Comparison of ENCODE assay signal across 9 mouse cellular contexts in genomic region chr2:61533131-61533530, GRCm38 (mm10). TPM values are rescaled to one million over a fixed set of nuclear protein-coding genes. Genes with fewer than 3 reads are reported as not detected.
DNase-seq lines count a peak whose midpoint lies in the region; ATAC-seq and TF ChIP-seq lines count a peak whose summit lies in the region.
"Had no signal": no experiment of that assay in that cellular context is flagged by ENCODE, and none has a peak within 500 bp of the region (broad histone marks: within the 10 kb centered on the region; RNA-seq: fewer than 3 reads in every experiment).

No protein-coding gene starts in this region.

- DNase-seq in heart, adult 11 months: peak; percentile 97
- DNase-seq in adrenal gland, postnatal 10 days: peak; percentile 74
- peak; percentile 31 for DNase-seq in kidney, postnatal 10 days
- peak; percentile 54 for DNase-seq in lung, postnatal 0 days (ENCODE audit: low spot score)
- DNase-seq: liver, embryonic 13.5 days had no signal

- H3K36me3 ChIP-seq in heart, embryonic 12.5 days: no peaks in the 10 kb centered on the region
- H3K36me3 ChIP-seq in lung, postnatal 0 days (ENCODE audit: insufficient read depth, low read length): no peaks in the 10 kb centered on the region
- no peaks in the 10 kb centered on the region for H3K36me3 ChIP-seq in intestine, postnatal 0 days (ENCODE audit: control insufficient read depth, insufficient read depth)
- H3K36me3 ChIP-seq in hindbrain, embryonic 12.5 days: no peaks in the 10 kb centered on the region
- H3K36me3 ChIP-seq: liver, embryonic 13.5 days had no signal

- TF ChIP-seq CTCF in lung, postnatal 0 days (IDR thresholded peaks at IDR 0.05): no peak
- TF ChIP-seq CTCF in intestine, postnatal 0 days (IDR thresholded peaks at IDR 0.05; ENCODE audit: low read depth): no peak

- ATAC-seq in heart, embryonic 12.5 days (ENCODE audit: insufficient number of reproducible peaks, low FRiP score): no peak
- peak; percentile 96 for ATAC-seq in frontal cortex, adult (ENCODE audit: low TSS enrichment)
- peak; percentile 33; the same call in 1 of the 2 replicates for ATAC-seq in lung, postnatal 0 days
- ATAC-seq in intestine, postnatal 0 days: no peak
- ATAC-seq in hindbrain, embryonic 12.5 days (ENCODE audit: low FRiP score): no peak

- no peak overlapping the region for H3K9ac ChIP-seq in heart, embryonic 12.5 days
- H3K9ac ChIP-seq in lung, postnatal 0 days (replicated peaks; ENCODE audit: low read depth): no peak overlapping the region
- H3K9ac ChIP-seq in intestine, postnatal 0 days (ENCODE audit: low read depth, low read length): no peak overlapping the region
- H3K9ac ChIP-seq in hindbrain, embryonic 12.5 days: no peak overlapping the region
- H3K9ac ChIP-seq: liver, embryonic 13.5 days had no signal

- H3K4me3 ChIP-seq in heart, embryonic 12.5 days: no peak overlapping the region
- H3K4me3 ChIP-seq in lung, postnatal 0 days (ENCODE audit: low read depth, low read length): no peak overlapping the region
- H3K4me3 ChIP-seq in intestine, postnatal 0 days (ENCODE audit: low read depth, low read length): no peak overlapping the region
- no peak overlapping the region for H3K4me3 ChIP-seq in hindbrain, embryonic 12.5 days
- H3K4me3 ChIP-seq: liver, embryonic 13.5 days had no signal

- 67% methylated on average over 2 of the region's 2 CpGs for WGBS in heart, embryonic 12.5 days
- 40% methylated on average over 2 of the region's 2 CpGs for WGBS in lung, postnatal 0 days
- WGBS in intestine, postnatal 0 days: 60% methylated on average over 2 of the region's 2 CpGs
- WGBS in hindbrain, embryonic 12.5 days: 83% methylated on average over 2 of the region's 2 CpGs

- H3K27ac ChIP-seq in heart, embryonic 12.5 days (ENCODE audit: poor library complexity, severe bottlenecking): no peak overlapping the region
- no peak overlapping the region for H3K27ac ChIP-seq in lung, postnatal 0 days (ENCODE audit: low read length)
- H3K27ac ChIP-seq in intestine, postnatal 0 days (ENCODE audit: low read depth, low read length): no peak overlapping the region
- H3K27ac ChIP-seq in hindbrain, embryonic 12.5 days: no peak overlapping the region
- H3K27ac ChIP-seq: liver, embryonic 13.5 days had no signal

- no peaks in the 10 kb centered on the region for H3K9me3 ChIP-seq in heart, embryonic 12.5 days (replicated peaks)
- H3K9me3 ChIP-seq in lung, postnatal 0 days (ENCODE audit: low read length): no peaks in the 10 kb centered on the region
- no peaks in the 10 kb centered on the region for H3K9me3 ChIP-seq in intestine, postnatal 0 days (ENCODE audit: control insufficient read depth)
- H3K9me3 ChIP-seq in hindbrain, embryonic 12.5 days (replicated peaks): no peaks in the 10 kb centered on the region
- H3K9me3 ChIP-seq: liver, embryonic 13.5 days had no signal

- H3K4me2 ChIP-seq in heart, embryonic 12.5 days: no peak overlapping the region
- H3K4me2 ChIP-seq in lung, postnatal 0 days (replicated peaks; ENCODE audit: low read depth, low read length): no peak overlapping the region
- H3K4me2 ChIP-seq in intestine, postnatal 0 days (replicated peaks; ENCODE audit: low read depth): no peak overlapping the region
- H3K4me2 ChIP-seq in hindbrain, embryonic 12.5 days (replicated peaks): no peak overlapping the region
- H3K4me2 ChIP-seq: liver, embryonic 13.5 days had no signal

- H3K4me1 ChIP-seq in heart, embryonic 12.5 days (replicated peaks): no peaks in the 10 kb centered on the region
- H3K4me1 ChIP-seq in lung, postnatal 0 days (ENCODE audit: insufficient read depth, low read depth, low read length): no peaks in the 10 kb centered on the region
- H3K4me1 ChIP-seq in intestine, postnatal 0 days (replicated peaks; ENCODE audit: control insufficient read depth, insufficient read depth, low read length): no peaks in the 10 kb centered on the region
- no peaks in the 10 kb centered on the region for H3K4me1 ChIP-seq in hindbrain, embryonic 12.5 days
- H3K4me1 ChIP-seq: liver, embryonic 13.5 days had no signal

- H3K27me3 ChIP-seq in heart, embryonic 12.5 days (replicated peaks): no peaks in the 10 kb centered on the region
- H3K27me3 ChIP-seq in lung, postnatal 0 days (replicated peaks; ENCODE audit: insufficient read depth, low read length): no peaks in the 10 kb centered on the region
- H3K27me3 ChIP-seq in intestine, postnatal 0 days (replicated peaks; ENCODE audit: control insufficient read depth, insufficient read depth, low read length): no peaks in the 10 kb centered on the region
- no peaks in the 10 kb centered on the region for H3K27me3 ChIP-seq in hindbrain, embryonic 12.5 days
- H3K27me3 ChIP-seq: liver, embryonic 13.5 days had no signal

- TF ChIP-seq EP300 in lung, postnatal 0 days (IDR thresholded peaks at IDR 0.05): no peak

RNA-seq across cellular contexts. Expression of gene Tank, which starts 45.3 kb away (rescaled TPM):
- 25.0 and 28.0 TPM in 2 replicates for polyA plus RNA-seq in heart, embryonic 12.5 days (2016; fragmentation: Nextera tagmentation; extraction: Ambion mirVana)
- 10 to 100 TPM; 36.8 to 37.2 TPM for total RNA-seq in adrenal gland, postnatal 10 days (2021)
- polyA plus RNA-seq in lung, postnatal 0 days (2015; fragmentation: Nextera tagmentation; extraction: Ambion mirVana): 23.9 and 25.4 TPM in 2 replicates
- polyA plus RNA-seq in intestine, postnatal 0 days (2015; fragmentation: Nextera tagmentation; extraction: Ambion mirVana): 20.4 and 20.9 TPM in 2 replicates
- polyA plus RNA-seq in hindbrain, embryonic 12.5 days (2016; fragmentation: Nextera tagmentation; extraction: Ambion mirVana): 26.0 and 28.1 TPM in 2 replicates

Comparison
In these comparisons a context has a peak if more than half of its experiments do, and no peak if none do; other contexts are left out.
1. DNase-seq: peak in every context shown above with its lines; median percentile 97 in heart, adult 11 months; 74 in adrenal gland, postnatal 10 days; 54 in lung, postnatal 0 days; 31 in kidney, postnatal 10 days.
2. ATAC-seq: peak in frontal cortex, adult (single experiment) and lung, postnatal 0 days (single experiment); none in heart, embryonic 12.5 days (single experiment), intestine, postnatal 0 days (single experiment) and hindbrain, embryonic 12.5 days (single experiment).